Mouse (Mus musculus): ENCODE data around the gene Nccrp1.

GRCm38 (mm10) chr7:28582841-28583240, 35.8 kb upstream of the Nccrp1 start:
- TF ChIP-seq CTCF (IDR thresholded peaks at IDR 0.05; ENCODE audit: control insufficient read depth, insufficient read depth, insufficient read length) (no peak), CEBPB (IDR thresholded peaks at IDR 0.05; ENCODE audit: low read depth) (no peak), USF1 (IDR thresholded peaks at IDR 0.05; ENCODE audit: low read depth) (no peak)

All from C2C12 (cell line).